Mouse (Mus musculus) liver, embryonic 16.5 days (tissue): ENCODE measurements around the gene Caps2. TPM values are rescaled to one million over a fixed set of nuclear protein-coding genes. Genes with fewer than 3 reads are reported as not detected.

Experiments
- polyA plus RNA-seq: library from polyadenylated mRNA; unstranded; fragments of >200 nt; fragmentation: Nextera tagmentation; extraction: Ambion mirVana; gene quantifications from 2 replicates; pipeline ENCODE4 v1.2.1, GENCODE M21; 2015

Gene Caps2
- polyA plus RNA-seq, 1 experiment from 2014 or later: not detected

Other genes with a start within 250 kb of the Caps2 start
- gene Krr1, start 191.0 kb upstream of the Caps2 start, polyA plus RNA-seq: 16.1 and 17.2 TPM in 2 replicates
- 7.6 and 10.4 TPM in 2 replicates for gene Glipr1, start 161.0 kb upstream of the Caps2 start, polyA plus RNA-seq
- gene Glipr1l1, start 103.4 kb upstream of the Caps2 start, polyA plus RNA-seq: not detected in 2 replicates
- not detected in 2 replicates for gene Glipr1l2, start 80.3 kb upstream of the Caps2 start, polyA plus RNA-seq
- gene Glipr1l3, start 3.3 kb upstream of the Caps2 start, polyA plus RNA-seq: not detected in 2 replicates
- 0.02 TPM in 1 of 2 replicates, not detected in the other for gene Kcnc2, start 107.5 kb downstream of the Caps2 start, polyA plus RNA-seq